Mouse (Mus musculus) MEL (cell line): Measurements from ENCODE around the gene Gm2115. TPM values are rescaled to one million over a fixed set of nuclear protein-coding genes. Genes with fewer than 3 reads are reported as not detected.

Source experiments
- DNase-seq: peaks from one replicate; pipeline ENCODE4 v3.0.0; 2011; ENCODE audit warnings: low read depth, low spot score
- H3K27ac ChIP-seq: 2 replicates; pipeline ENCODE4 v1.5.1; 2012; ENCODE audit warnings: low read depth, mild to moderate bottlenecking, control low read depth, low read length, moderate library complexity; ENCODE audit not compliant: control insufficient read depth
- H3K27me3 ChIP-seq, 2 experiments: fragments of 150-350 bp in 1 of 2; sonication (generic) in 1 of 2; 2 replicates each; pipeline ENCODE4 v1.6.1; 2012; ENCODE audit warnings: low read length in 2 of 2, mild to moderate bottlenecking in 2 of 2, improper control_type of control experiment in 1 of 2, moderate library complexity in 1 of 2; ENCODE audit not compliant: insufficient read depth in 2 of 2, control insufficient read depth in 1 of 2
- H3K36me3 ChIP-seq, 2 experiments: 2 replicates each; pipeline ENCODE4 v1.6.1; 2012 to 2014; ENCODE audit warnings: low read length in 2 of 2, improper control_type of control experiment in 1 of 2, inconsistent platforms in 1 of 2, mild to moderate bottlenecking in 1 of 2; ENCODE audit not compliant: insufficient read depth in 2 of 2, control insufficient read depth in 1 of 2
- H3K4me1 ChIP-seq, 2 experiments: fragments of 150-350 bp in 1 of 2; sonication (generic) in 1 of 2; 2 replicates each; pipeline ENCODE4 v1.6.1; 2012; ENCODE audit warnings: low read length in 2 of 2, improper control_type of control experiment in 1 of 2, mild to moderate bottlenecking in 1 of 2; ENCODE audit not compliant: insufficient read depth in 2 of 2, control insufficient read depth in 1 of 2
- H3K4me3 ChIP-seq, 2 experiments: fragments of 150-350 bp in 1 of 2; sonication (generic) in 1 of 2; 2 replicates each; pipeline ENCODE4 v1.5.1; 2012; ENCODE audit warnings: low read depth in 2 of 2, low read length in 2 of 2, mild to moderate bottlenecking in 2 of 2, moderate library complexity in 2 of 2, control low read depth in 1 of 2, improper control_type of control experiment in 1 of 2; ENCODE audit not compliant: control insufficient read depth in 1 of 2, insufficient read depth in 1 of 2
- H3K79me2 ChIP-seq: 2 replicates; pipeline ENCODE4 v1.6.1; 2012; ENCODE audit warnings: mild to moderate bottlenecking, low read length, moderate library complexity; ENCODE audit not compliant: control insufficient read depth, poor library complexity, insufficient read depth
- H3K9ac ChIP-seq: 2 replicates; pipeline ENCODE4 v1.6.1; 2012; ENCODE audit warnings: low read depth, mild to moderate bottlenecking, control low read depth, low read length, moderate library complexity; ENCODE audit not compliant: control insufficient read depth, poor library complexity, severe bottlenecking
- H3K9me3 ChIP-seq: fragments of 150-350 bp; sonication (generic); replicated peaks from 2 replicates; pipeline ENCODE4 v1.6.1; 2012; ENCODE audit warnings: mild to moderate bottlenecking, low read length, improper control_type of control experiment, moderate library complexity; ENCODE audit not compliant: insufficient read depth
- CHD2 ChIP-seq: IDR thresholded peaks from 2 replicates; pipeline ENCODE4 v1.6.1; 2011; ENCODE audit warnings: low read length, improper control_type of control experiment
- E2F4 ChIP-seq: IDR thresholded peaks from 2 replicates; pipeline ENCODE4 v1.6.1; 2011; ENCODE audit warnings: low read depth, low read length, improper control_type of control experiment, borderline replicate concordance
- EP300 ChIP-seq, 2 experiments: IDR thresholded peaks; 2 replicates each; pipeline ENCODE4 v1.6.1; 2011; ENCODE audit warnings: improper control_type of control experiment in 2 of 2, low read length in 2 of 2, low read depth in 1 of 2, mild to moderate bottlenecking in 1 of 2
- GABPA ChIP-seq: IDR thresholded peaks from 2 replicates; pipeline ENCODE4 v1.6.1; 2012; ENCODE audit warnings: low read depth, mild to moderate bottlenecking, inconsistent platforms, low read length, improper control_type of control experiment, moderate library complexity
- HCFC1 ChIP-seq: IDR thresholded peaks from 2 replicates; pipeline ENCODE4 v1.6.1; 2012; ENCODE audit warnings: low read depth, mild to moderate bottlenecking, inconsistent platforms, low read length, improper control_type of control experiment, moderate library complexity
- JUND ChIP-seq: IDR thresholded peaks from 2 replicates; pipeline ENCODE4 v1.6.1; 2011; ENCODE audit warnings: low read depth, mild to moderate bottlenecking, improper control_type of control experiment, low read length
- MAFK ChIP-seq: IDR thresholded peaks from 2 replicates; pipeline ENCODE4 v1.6.1; 2011; ENCODE audit warnings: low read depth, mild to moderate bottlenecking, low read length, improper control_type of control experiment, borderline replicate concordance
- MAX ChIP-seq: IDR thresholded peaks from 2 replicates; pipeline ENCODE4 v1.6.1; 2011; ENCODE audit warnings: low read length, improper control_type of control experiment
- MYB ChIP-seq: IDR thresholded peaks from 2 replicates; pipeline ENCODE4 v1.6.1; 2011; ENCODE audit warnings: mild to moderate bottlenecking, low read depth, low read length, improper control_type of control experiment
- MYC ChIP-seq: IDR thresholded peaks from 2 replicates; pipeline ENCODE4 v1.6.1; 2011; ENCODE audit warnings: low read depth, mild to moderate bottlenecking, low read length, improper control_type of control experiment, moderate library complexity
- NRF1 ChIP-seq: IDR thresholded peaks from 2 replicates; pipeline ENCODE4 v1.6.1; 2014; ENCODE audit warnings: low read depth, mild to moderate bottlenecking, inconsistent platforms, low read length, improper control_type of control experiment, moderate library complexity; ENCODE audit not compliant: poor library complexity, insufficient read depth, severe bottlenecking
- POLR2AphosphoS2 ChIP-seq: IDR thresholded peaks from 2 replicates; pipeline ENCODE4 v1.6.1; 2011; ENCODE audit warnings: low read length, improper control_type of control experiment
- POLR2AphosphoS5 ChIP-seq: IDR thresholded peaks from 2 replicates; pipeline ENCODE4 v1.6.1; 2012; ENCODE audit warnings: low read depth, borderline replicate concordance, mild to moderate bottlenecking, inconsistent platforms, low read length, moderate library complexity, mixed read lengths
- RAD21 ChIP-seq: IDR thresholded peaks from 2 replicates; pipeline ENCODE4 v1.6.1; 2011; ENCODE audit warnings: mild to moderate bottlenecking, low read depth, low read length, improper control_type of control experiment
- SMC3 ChIP-seq: IDR thresholded peaks from 2 replicates; pipeline ENCODE4 v1.6.1; 2011; ENCODE audit warnings: low read depth, low read length, improper control_type of control experiment
- TAL1 ChIP-seq: IDR thresholded peaks from 2 replicates; pipeline ENCODE4 v1.6.1; 2012; ENCODE audit warnings: mild to moderate bottlenecking, inconsistent platforms, low read length, moderate library complexity, mixed read lengths
- TBP ChIP-seq: IDR thresholded peaks from 2 replicates; pipeline ENCODE4 v1.8.0; 2011; ENCODE audit warnings: low read depth, low read length, improper control_type of control experiment
- USF2 ChIP-seq, 2 experiments: IDR thresholded peaks; 2 replicates each; pipeline ENCODE4 v1.6.1; 2011 to 2012; ENCODE audit warnings: improper control_type of control experiment in 2 of 2, low read length in 2 of 2, borderline replicate concordance in 1 of 2, inconsistent platforms in 1 of 2, low read depth in 1 of 2, mild to moderate bottlenecking in 1 of 2; ENCODE audit not compliant: insufficient read depth in 1 of 2
- ZKSCAN1 ChIP-seq: IDR thresholded peaks from 2 replicates; pipeline ENCODE4 v1.6.1; 2012; ENCODE audit warnings: low read depth, mild to moderate bottlenecking, inconsistent platforms, low read length, improper control_type of control experiment, moderate library complexity
- ZNF384 ChIP-seq: IDR thresholded peaks from 2 replicates; pipeline ENCODE4 v1.6.1; 2012; ENCODE audit warnings: low read depth, mild to moderate bottlenecking, inconsistent platforms, low read length, improper control_type of control experiment
- polyA plus RNA-seq, 2 experiments: library from polyadenylated mRNA; stranded (reverse) in 1 of 2; unstranded in 1 of 2; fragments of >175 nt in 1 of 2; fragments of >200 nt in 1 of 2; gene quantifications; 2 replicates each; pipeline versions ENCODE4 v1.2.1 to v1.2.4; 2012; ENCODE audit warnings: low replicate concordance in 2 of 2, low read depth in 1 of 2; ENCODE audit not compliant: insufficient read length in 2 of 2, insufficient read depth in 1 of 2, missing spikeins in 1 of 2
- total RNA-seq: library from RNA; depleted of rRNA; stranded (reverse); fragments of 300-350 nt; gene quantifications from 2 replicates; pipeline ENCODE4 v1.2.3, GENCODE M21; 2012

Gene Gm2115
- total and polyA plus RNA-seq, 3 experiments = not detected

DNA sequence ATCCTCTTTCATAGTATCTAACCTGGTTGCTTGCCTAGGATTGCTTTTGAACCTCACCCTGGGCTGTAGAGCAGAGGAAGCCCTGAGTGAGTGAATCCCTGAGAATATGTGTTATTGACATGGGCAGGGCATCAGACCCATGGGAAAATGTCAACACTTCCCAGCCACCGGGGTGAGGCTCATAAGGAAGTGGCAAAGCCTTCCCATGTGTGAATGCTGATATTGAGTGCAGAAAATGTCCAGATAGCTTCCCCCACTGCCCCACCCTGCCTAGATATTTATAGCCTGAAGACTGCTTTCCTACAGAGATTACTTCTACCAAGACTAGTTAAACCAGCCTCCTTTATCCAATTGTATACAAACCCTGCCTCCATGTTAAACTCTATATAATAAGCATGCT is 4.0 kb downstream of the Gm2115 start:
- H3K27ac ChIP-seq = no peak overlapping the region
- no peaks in the 10 kb centered on the region for H3K4me1 ChIP-seq
- no peaks in the 10 kb centered on the region for H3K27me3 ChIP-seq
- no peaks in the 10 kb centered on the region for H3K79me2 ChIP-seq
- no peak for TF ChIP-seq TAL1
- TF ChIP-seq JUND = no peak
- no peak for TF ChIP-seq MAX
- no peak for TF ChIP-seq TBP
- TF ChIP-seq MYC = no peak
- no peak for TF ChIP-seq MYB
- no peak for TF ChIP-seq MAFK
- no peak for TF ChIP-seq E2F4
- TF ChIP-seq, all 39 proteins: peak for 0
- H3K36me3 ChIP-seq = no peaks in the 10 kb centered on the region
- no peaks in the 10 kb centered on the region for H3K9me3 ChIP-seq
- H3K9ac ChIP-seq = no peak overlapping the region
- DNase-seq = no peak
- no peak overlapping the region for H3K4me3 ChIP-seq

GRCm38 (mm10) chr7:84534632-84535031 is 5.9 kb downstream of the Gm2115 start:
- Histone ChIP-seq H3K4me3 (no peak overlapping the region), H3K9ac (no peak overlapping the region), H3K27ac (no peak overlapping the region), H3K79me2 (no peaks in the 10 kb centered on the region), H3K9me3 (no peaks in the 10 kb centered on the region), H3K36me3 (no peaks in the 10 kb centered on the region), H3K4me1 (no peaks in the 10 kb centered on the region), H3K27me3 (no peaks in the 10 kb centered on the region)
- no peak for TF ChIP-seq EP300 (IDR thresholded peaks at IDR 0.05; ENCODE audit: low read depth in 1 of 2, low read length in 2 of 2)
- DNase-seq = no peak

GRCm38 (mm10) chr7:84544946-84545345 is 16.2 kb downstream of the Gm2115 start:
- TF ChIP-seq NRF1 = no peak
- no peak for TF ChIP-seq CHD2
- no peak for TF ChIP-seq ZNF384
- TF ChIP-seq POLR2AphosphoS2 = no peak
- TF ChIP-seq ZKSCAN1 = no peak
- no peak for TF ChIP-seq MYC
- no peak for TF ChIP-seq HCFC1
- no peak for TF ChIP-seq SMC3
- no peak for TF ChIP-seq GABPA
- TF ChIP-seq POLR2AphosphoS5 = no peak
- TF ChIP-seq USF2 (IDR thresholded peaks at IDR 0.05; ENCODE audit: borderline replicate concordance in 1 of 2, insufficient read depth in 1 of 2, low read depth in 1 of 2, low read length in 2 of 2) = no peak
- TF ChIP-seq RAD21 = no peak
- no peak for TF ChIP-seq JUND
- no peaks in the 10 kb centered on the region for H3K79me2 ChIP-seq
- DNase-seq = no peak
- H3K27ac ChIP-seq = no peak overlapping the region
- H3K36me3 ChIP-seq = no peaks in the 10 kb centered on the region
- no peaks in the 10 kb centered on the region for H3K9me3 ChIP-seq
- H3K27me3 ChIP-seq = no peaks in the 10 kb centered on the region; a peak in 1 of 4 replicates
- no peak overlapping the region for H3K4me3 ChIP-seq
- no peaks in the 10 kb centered on the region for H3K4me1 ChIP-seq
- H3K9ac ChIP-seq = no peak overlapping the region
